Mouse (Mus musculus) monocyte, adult 2 months (primary cell): ENCODE data around the gene Vmn1r19.
"Not testable (repeated sequence)": the region's sequence is repeated elsewhere in the genome, so short reads cannot be mapped to it uniquely, and the experiment has no call there.

ENCODE experiments used
- DNase-seq, 2 experiments: peaks; one replicate each; pipeline ENCODE4 v3.0.0; 2022; ENCODE audit warnings: low spot score in 2 of 2, low read depth in 1 of 2

The Vmn1r19 gene

GRCm38 (mm10) chr6:57403480-57403879 lies at the start of gene Vmn1r19:
Gene Vmn1r19 (plus strand): TSS chr6:57403780.
- DNase-seq, result not testable (repeated sequence)

- no peak for DNase-seq
Measured at GRCm38 (mm10) chr6:57356864-57357263, 46.7 kb upstream of the Vmn1r19 start.

GRCm38 (mm10) chr6:57363627-57364026 lies 40.0 kb upstream of the Vmn1r19 start, which contains the start of gene Vmn1r17:
Gene Vmn1r17 (minus strand): TSS chr6:57363727.
- DNase-seq, result no peak

- DNase-seq, result not testable (repeated sequence)
Measured at GRCm38 (mm10) chr6:57365866-57366265, 37.7 kb upstream of the Vmn1r19 start.

GRCm38 (mm10) chr6:57367496-57367895 lies 36.1 kb upstream of the Vmn1r19 start:
- no peak for DNase-seq

GRCm38 (mm10) chr6:57395683-57396082 lies 7.9 kb upstream of the Vmn1r19 start, which contains the start of gene Vmn1r18:
Gene Vmn1r18 (minus strand): TSS chr6:57395783.
- DNase-seq, result no peak

- DNase-seq, result no peak
Measured at GRCm38 (mm10) chr6:57428630-57429029, 25.1 kb downstream of the Vmn1r19 start, which contains the start of gene Vmn1r20. Gene Vmn1r20 (plus strand): TSS chr6:57428930.

- DNase-seq, result no peak
Measured at GRCm38 (mm10) chr6:57431196-57431595, 27.6 kb downstream of the Vmn1r19 start.
